Mouse (Mus musculus): ENCODE measurements around the gene Irf7. TPM values are rescaled to one million over a fixed set of nuclear protein-coding genes. Genes with fewer than 3 reads are reported as not detected.
A peak's percentile ranks its signal among the peaks of the same experiment; 100 is the strongest.

Gene Irf7
- polyA plus RNA-seq, 1 experiment = 5.6 TPM

DNA sequence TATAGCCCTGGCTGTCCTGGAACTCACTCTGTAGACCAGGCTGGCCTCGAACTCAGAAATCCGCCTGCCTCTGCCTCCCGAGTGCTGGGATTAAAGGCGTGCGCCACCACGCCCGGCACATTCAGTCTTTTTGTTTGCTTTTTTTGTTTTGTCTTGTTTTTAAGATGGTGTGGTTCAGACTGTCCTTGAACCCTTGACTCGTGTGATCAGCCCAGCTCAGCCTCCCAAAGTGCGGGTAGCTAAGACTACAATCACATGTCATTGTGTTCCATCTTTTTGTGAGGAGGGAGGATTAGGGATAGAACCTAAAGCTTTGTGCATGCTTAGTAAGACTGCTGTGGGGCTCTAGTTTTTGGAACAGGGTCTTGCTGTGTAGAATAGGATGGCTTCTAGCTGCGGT lies 34.7 kb downstream of the Irf7 start:
- Histone ChIP-seq H3K27ac (ENCODE audit: insufficient read depth, low read length) (no peak overlapping the region), H3K4me3 (replicated peaks; ENCODE audit: insufficient read depth, low read depth, low read length) (no peak overlapping the region), H3K27me3 (ENCODE audit: control insufficient read depth, insufficient read depth, low read length) (no peaks in the 10 kb centered on the region), H3K4me1 (ENCODE audit: control insufficient read depth, insufficient read depth, low read length) (peaks cover 12% of the 10 kb centered on the region)
- WGBS = 91% methylated on average over 10 of the region's 10 CpGs
- TF ChIP-seq POLR2A (IDR thresholded peaks at IDR 0.05; ENCODE audit: borderline replicate concordance, insufficient read depth, low read length) = no peak
- TF ChIP-seq CTCF (IDR thresholded peaks at IDR 0.05; ENCODE audit: borderline replicate concordance, insufficient read depth, low read depth, low read length) = no peak
- DNase-seq = no peak

DNA sequence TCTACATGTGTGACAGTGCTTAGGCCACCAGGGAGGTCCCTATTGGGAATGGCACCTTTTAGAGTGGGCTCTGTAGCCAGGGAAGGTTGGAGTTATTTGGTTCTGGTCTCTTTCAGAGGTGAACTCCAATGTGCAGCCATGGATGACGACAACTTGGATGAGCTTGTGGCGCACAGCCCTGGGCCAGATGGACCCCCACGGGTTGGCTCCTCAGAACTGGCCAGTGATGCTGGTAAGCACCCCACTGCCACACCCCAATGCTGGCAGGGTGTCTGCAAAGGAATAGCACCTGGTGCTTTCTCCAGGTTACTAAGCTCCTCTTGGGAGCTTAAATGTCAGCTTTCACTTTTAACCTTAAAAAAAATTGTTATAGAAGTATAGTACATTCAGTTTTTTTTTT lies 35.2 kb downstream of the Irf7 start:
- WGBS = 12% methylated on average over 3 of the region's 3 CpGs
- TF ChIP-seq CTCF (IDR thresholded peaks at IDR 0.05; ENCODE audit: borderline replicate concordance, insufficient read depth, low read depth, low read length) (no peak), POLR2A (IDR thresholded peaks at IDR 0.05; ENCODE audit: borderline replicate concordance, insufficient read depth, low read length) (no peak)

DNA sequence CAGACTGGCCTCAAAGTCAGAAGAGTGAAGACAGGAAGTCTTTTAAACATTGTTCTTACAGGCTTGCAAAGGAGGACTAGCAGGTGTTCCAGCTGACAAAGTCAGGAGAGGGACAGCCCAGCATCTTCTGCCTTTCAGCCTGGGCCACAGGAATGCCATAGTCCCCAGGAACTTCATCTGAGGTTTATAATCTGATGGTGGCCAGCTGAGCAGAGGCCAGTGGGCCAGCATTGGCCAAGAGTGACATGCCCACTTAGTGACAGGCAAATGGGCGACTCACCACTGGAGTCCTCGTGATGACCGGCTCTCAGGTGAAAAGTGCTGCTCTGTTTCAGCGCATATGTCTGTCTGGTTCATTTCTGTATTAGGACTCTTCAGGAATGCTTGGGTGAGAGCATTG lies 35.7 kb downstream of the Irf7 start:
- WGBS = 71% methylated on average over 4 of the region's 4 CpGs
- Histone ChIP-seq H3K27me3 (ENCODE audit: control insufficient read depth, insufficient read depth, low read length) (no peaks in the 10 kb centered on the region), H3K27ac (ENCODE audit: insufficient read depth, low read length) (no peak overlapping the region), H3K4me1 (ENCODE audit: control insufficient read depth, insufficient read depth, low read length) (peaks cover 12% of the 10 kb centered on the region), H3K4me3 (replicated peaks; ENCODE audit: insufficient read depth, low read depth, low read length) (no peak overlapping the region)
- no peak for TF ChIP-seq POLR2A (IDR thresholded peaks at IDR 0.05; ENCODE audit: borderline replicate concordance, insufficient read depth, low read length)
- no peak for TF ChIP-seq CTCF (IDR thresholded peaks at IDR 0.05; ENCODE audit: borderline replicate concordance, insufficient read depth, low read depth, low read length)
- no peak for DNase-seq

More for the DNA sequence above, 35.2 kb downstream of the Irf7 start:
- no peaks in the 10 kb centered on the region for H3K27me3 ChIP-seq (ENCODE audit: control insufficient read depth, insufficient read depth, low read length)
- H3K4me3 ChIP-seq (replicated peaks; ENCODE audit: insufficient read depth, low read depth, low read length) = no peak overlapping the region
- peaks cover 12% of the 10 kb centered on the region for H3K4me1 ChIP-seq (ENCODE audit: control insufficient read depth, insufficient read depth, low read length)
- DNase-seq = peak; percentile 37 to 60
- H3K27ac ChIP-seq (ENCODE audit: insufficient read depth, low read length) = no peak overlapping the region

DNA sequence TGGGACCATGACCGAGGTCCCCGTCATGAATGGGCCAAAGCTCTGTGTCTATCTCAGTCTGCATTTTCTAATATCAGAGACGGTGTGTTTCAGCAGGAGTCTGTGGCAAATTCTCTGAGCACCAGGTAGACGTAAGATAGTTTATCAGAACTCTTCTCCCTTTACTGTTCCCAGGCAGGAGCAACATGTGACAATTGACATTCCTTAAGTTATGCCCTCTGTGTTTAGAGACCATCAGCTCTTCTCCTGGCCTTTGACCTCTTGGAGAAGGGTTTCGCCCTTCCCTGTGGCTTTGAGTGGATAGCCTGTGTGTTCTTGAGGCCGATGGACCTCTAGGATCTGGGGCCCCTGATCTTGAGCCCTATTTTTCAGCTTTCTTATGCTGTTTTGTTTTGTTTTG lies 36.6 kb downstream of the Irf7 start:
- peaks cover 12% of the 10 kb centered on the region for H3K4me1 ChIP-seq (ENCODE audit: control insufficient read depth, insufficient read depth, low read length)
- no peak for DNase-seq
- TF ChIP-seq POLR2A (IDR thresholded peaks at IDR 0.05; ENCODE audit: borderline replicate concordance, insufficient read depth, low read length) (no peak), CTCF (IDR thresholded peaks at IDR 0.05; ENCODE audit: borderline replicate concordance, insufficient read depth, low read depth, low read length) (no peak)
- peak overlapping the region; percentile 97 for H3K4me3 ChIP-seq (replicated peaks; ENCODE audit: insufficient read depth, low read depth, low read length)
- H3K27ac ChIP-seq (ENCODE audit: insufficient read depth, low read length) = no peak overlapping the region
- 55% methylated on average over 6 of the region's 6 CpGs for WGBS
- no peaks in the 10 kb centered on the region for H3K27me3 ChIP-seq (ENCODE audit: control insufficient read depth, insufficient read depth, low read length)

DNA sequence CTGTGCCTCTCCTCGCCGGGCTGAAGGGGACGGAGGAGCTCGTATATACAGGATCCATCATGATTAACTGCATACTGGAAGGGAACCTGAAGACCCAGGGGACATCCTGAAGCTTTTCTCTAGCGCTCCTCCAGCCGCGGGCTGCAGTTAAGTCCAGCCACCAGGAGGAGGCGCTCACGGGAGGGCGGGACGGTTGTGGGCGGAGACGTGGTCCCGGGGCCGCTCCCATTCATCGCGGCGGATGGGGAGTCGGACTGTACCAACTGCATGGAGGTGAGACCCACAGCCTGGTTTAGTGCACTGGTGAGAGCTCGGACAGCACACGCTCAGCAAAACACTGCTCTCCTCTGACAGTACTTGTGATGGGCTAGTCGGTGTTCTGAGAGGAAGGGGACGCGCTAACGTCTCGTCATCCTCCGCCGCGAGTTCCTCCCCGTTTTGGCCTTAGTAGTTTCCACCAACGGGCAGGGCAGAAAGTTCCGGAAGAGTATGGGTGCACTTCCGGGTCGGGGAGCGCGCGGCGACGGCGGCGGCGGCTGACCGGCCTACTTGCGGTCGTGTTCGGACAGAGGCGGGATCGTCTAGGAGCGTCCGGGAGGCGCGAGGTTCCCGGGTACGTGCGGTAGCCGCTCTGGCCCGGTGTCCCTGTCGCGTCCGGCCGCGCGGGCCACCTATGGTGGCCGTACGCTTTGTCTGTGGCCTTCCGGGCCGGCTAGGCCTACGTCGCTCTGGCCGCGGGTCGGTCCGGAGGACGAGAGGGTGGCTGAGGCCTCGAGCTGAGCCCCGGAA lies 37.8 kb downstream of the Irf7 start, which contains the start of gene Phrf1:
Gene Phrf1, plus strand, starts transcription at position 506 of the 789 bp plus-strand sequence.
- WGBS = under 1% methylated on average over 76 of the region's 76 CpGs
- peak; percentile 55 for TF ChIP-seq POLR2A (IDR thresholded peaks at IDR 0.05; ENCODE audit: borderline replicate concordance, insufficient read depth, low read length)
- TF ChIP-seq CTCF (IDR thresholded peaks at IDR 0.05; ENCODE audit: borderline replicate concordance, insufficient read depth, low read depth, low read length) = peak; percentile 92
- peaks cover 12% of the 10 kb centered on the region for H3K4me1 ChIP-seq (ENCODE audit: control insufficient read depth, insufficient read depth, low read length)
- H3K27me3 ChIP-seq (ENCODE audit: control insufficient read depth, insufficient read depth, low read length) = no peaks in the 10 kb centered on the region
- peak within 1 kb of the TSS; percentile 97 for H3K4me3 ChIP-seq (replicated peaks; ENCODE audit: insufficient read depth, low read depth, low read length)
- DNase-seq = peak; percentile 88 to 96
- H3K27ac ChIP-seq (ENCODE audit: insufficient read depth, low read length) = peak within 1 kb of the TSS; percentile 94

DNA sequence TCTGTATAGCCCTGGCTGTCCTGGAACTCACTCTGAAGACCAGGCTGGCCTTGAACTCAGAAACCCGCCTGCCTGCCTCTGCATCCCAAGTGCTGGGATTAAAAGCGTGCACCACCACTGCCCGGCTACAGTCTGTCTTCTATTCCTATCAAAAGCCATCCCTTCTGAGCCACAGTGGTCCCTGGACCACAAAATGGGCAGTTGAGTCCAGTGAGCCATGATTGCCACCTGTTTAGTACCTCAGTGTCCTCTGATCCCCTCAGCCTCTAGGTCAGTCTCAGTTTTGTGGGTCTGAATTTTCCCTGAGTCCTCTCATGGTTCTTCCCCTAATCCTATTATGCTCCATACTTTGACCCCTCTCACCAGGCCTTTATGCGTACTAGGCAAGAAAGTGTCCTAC lies 38.5 kb downstream of the Irf7 start:
- 71% methylated on average over 4 of the region's 4 CpGs for WGBS
- no peak overlapping the region for H3K27ac ChIP-seq (ENCODE audit: insufficient read depth, low read length)
- no peak overlapping the region for H3K4me3 ChIP-seq (replicated peaks; ENCODE audit: insufficient read depth, low read depth, low read length)
- no peak for DNase-seq
- TF ChIP-seq POLR2A (IDR thresholded peaks at IDR 0.05; ENCODE audit: borderline replicate concordance, insufficient read depth, low read length) = no peak
- no peak for TF ChIP-seq CTCF (IDR thresholded peaks at IDR 0.05; ENCODE audit: borderline replicate concordance, insufficient read depth, low read depth, low read length)
- peaks cover 12% of the 10 kb centered on the region for H3K4me1 ChIP-seq (ENCODE audit: control insufficient read depth, insufficient read depth, low read length)
- H3K27me3 ChIP-seq (ENCODE audit: control insufficient read depth, insufficient read depth, low read length) = no peaks in the 10 kb centered on the region

DNA sequence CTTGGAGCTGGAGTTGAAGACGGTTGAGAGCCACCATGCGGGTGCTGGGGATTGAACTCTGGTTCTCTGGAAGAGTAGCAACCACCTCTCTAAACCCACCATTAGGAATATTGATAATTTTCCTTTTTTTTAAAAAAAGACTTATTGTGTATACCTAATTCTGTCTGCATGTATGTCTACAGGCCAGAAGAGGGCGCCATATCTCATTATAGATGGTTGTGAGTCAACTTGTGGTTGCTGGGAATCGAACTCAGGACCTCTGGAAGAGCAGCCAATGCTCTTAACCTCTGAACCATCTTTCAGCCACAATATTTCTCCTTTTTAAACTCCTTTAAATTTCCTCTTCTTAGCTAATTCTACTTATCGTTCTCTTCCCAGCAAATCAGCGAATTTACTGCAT lies 39.7 kb downstream of the Irf7 start:
- no peak for DNase-seq
- 82% methylated on average over 6 of the region's 6 CpGs for whole genome bisulfite sequencing
- Histone ChIP-seq H3K4me1 (ENCODE audit: control insufficient read depth, insufficient read depth, low read length) (peaks cover 14% of the 10 kb centered on the region; the same call in 1 of the 2 replicates), H3K27ac (ENCODE audit: insufficient read depth, low read length) (no peak overlapping the region), H3K4me3 (replicated peaks; ENCODE audit: insufficient read depth, low read depth, low read length) (no peak overlapping the region), H3K27me3 (ENCODE audit: control insufficient read depth, insufficient read depth, low read length) (no peaks in the 10 kb centered on the region)
- TF ChIP-seq POLR2A (IDR thresholded peaks at IDR 0.05; ENCODE audit: borderline replicate concordance, insufficient read depth, low read length) = no peak
- TF ChIP-seq CTCF (IDR thresholded peaks at IDR 0.05; ENCODE audit: borderline replicate concordance, insufficient read depth, low read depth, low read length) = no peak

DNA sequence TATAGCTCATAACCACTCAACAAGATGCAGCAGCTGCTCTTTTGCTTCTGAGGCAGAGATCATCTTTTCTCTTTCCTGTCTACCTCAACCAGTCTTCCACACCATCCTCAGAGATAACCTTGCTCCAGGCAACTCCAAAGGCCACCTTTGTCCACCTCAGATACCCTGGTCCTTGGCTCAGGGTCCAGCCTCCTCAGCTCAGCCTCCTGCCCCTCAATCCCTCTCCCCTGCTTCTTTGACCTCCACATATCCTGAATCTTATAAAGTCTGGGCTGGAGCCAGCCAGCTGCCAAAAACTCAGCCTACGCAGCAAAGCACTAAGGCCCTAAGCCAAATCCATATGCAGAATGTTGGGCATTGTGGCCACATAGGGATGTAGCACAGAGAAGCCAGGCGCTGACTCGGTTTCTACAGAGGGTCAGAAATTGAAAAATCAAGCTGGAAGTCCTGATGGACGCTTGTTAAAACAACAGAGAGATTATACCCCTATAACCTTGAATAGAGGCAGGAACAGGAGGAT lies 43.5 kb downstream of the Irf7 start:
- H3K4me1 ChIP-seq (ENCODE audit: control insufficient read depth, insufficient read depth, low read length) = peaks cover 8% of the 10 kb centered on the region; the same call in 1 of the 2 replicates
- no peak for DNase-seq
- 89% methylated on average over 4 of the region's 4 CpGs for WGBS
- H3K27me3 ChIP-seq (ENCODE audit: control insufficient read depth, insufficient read depth, low read length) = no peaks in the 10 kb centered on the region
- no peak overlapping the region for H3K4me3 ChIP-seq (replicated peaks; ENCODE audit: insufficient read depth, low read depth, low read length)
- no peak overlapping the region for H3K27ac ChIP-seq (ENCODE audit: insufficient read depth, low read length)
- TF ChIP-seq CTCF (IDR thresholded peaks at IDR 0.05; ENCODE audit: borderline replicate concordance, insufficient read depth, low read depth, low read length) = no peak

Measured in cerebellum, adult 2 months (tissue).